Mouse (Mus musculus): Measurements from ENCODE around the gene Map3k12. TPM values are rescaled to one million over a fixed set of nuclear protein-coding genes. Genes with fewer than 3 reads are reported as not detected.

Map3k12 gene
- polyA plus RNA-seq, 1 experiment from 2014 or later, result 16.4 TPM

- WGBS, result 6% methylated on average over 3 of the region's 3 CpGs
These were observed 8.1 kb upstream of the Map3k12 start, which contains the start of gene Npff for GRCm38 (mm10) chr15:102524892-102525485. Gene Npff, minus strand, starts transcription at chr15:102524942.

GRCm38 (mm10) chr15:102521480-102521879, 4.6 kb upstream of the Map3k12 start:
- H3K27ac ChIP-seq (ENCODE audit: low read depth, low read length), result no peak overlapping the region
- DNase-seq (ENCODE audit: low spot score, missing footprints) (peak; percentile 39), ATAC-seq (ENCODE audit: low FRiP score) (no peak)
- 70% methylated on average over 4 of the region's 4 CpGs for WGBS
- no peak overlapping the region for H3K9ac ChIP-seq (ENCODE audit: low read length)
- no peaks in the 10 kb centered on the region for H3K27me3 ChIP-seq (ENCODE audit: control insufficient read depth, insufficient read depth, low read length)
- no peak overlapping the region for H3K4me2 ChIP-seq
- H3K4me1 ChIP-seq (ENCODE audit: control insufficient read depth, insufficient read depth, low read length), result peaks cover 8% of the 10 kb centered on the region
- H3K4me3 ChIP-seq (ENCODE audit: low read depth, low read length), result no peak overlapping the region
- no peaks in the 10 kb centered on the region for H3K36me3 ChIP-seq (ENCODE audit: control insufficient read depth, insufficient read depth, low read length)
- no peaks in the 10 kb centered on the region for H3K9me3 ChIP-seq (ENCODE audit: control insufficient read depth, low read length)

More at GRCm38 (mm10) chr15:102524892-102525485, 8.1 kb upstream of the Map3k12 start, which contains the start of gene Npff:
- Histone ChIP-seq H3K4me1 (ENCODE audit: control insufficient read depth, insufficient read depth, low read length) (no peaks in the 10 kb centered on the region), H3K36me3 (ENCODE audit: control insufficient read depth, insufficient read depth, low read length) (peaks cover 3% of the 10 kb centered on the region; the same call in 1 of the 2 replicates), H3K9ac (ENCODE audit: low read length) (no peak within 1 kb of the TSS), H3K9me3 (ENCODE audit: control insufficient read depth, low read length) (no peaks in the 10 kb centered on the region), H3K27ac (ENCODE audit: low read depth, low read length) (no peak within 1 kb of the TSS), H3K4me3 (ENCODE audit: low read depth, low read length) (no peak within 1 kb of the TSS), H3K27me3 (ENCODE audit: control insufficient read depth, insufficient read depth, low read length) (no peaks in the 10 kb centered on the region), H3K4me2 (no peak within 1 kb of the TSS)
- ATAC-seq (ENCODE audit: low FRiP score) (peak; percentile 54; the same call in 1 of the 2 replicates), DNase-seq (ENCODE audit: low spot score, missing footprints) (peak; percentile 98)

- H3K4me2 ChIP-seq, result no peak overlapping the region
- no peaks in the 10 kb centered on the region for H3K9me3 ChIP-seq (ENCODE audit: control insufficient read depth, low read length)
- peaks cover 15% of the 10 kb centered on the region for H3K4me1 ChIP-seq (ENCODE audit: control insufficient read depth, insufficient read depth, low read length)
- WGBS, result 86% methylated on average over 4 of the region's 4 CpGs
- H3K9ac ChIP-seq (ENCODE audit: low read length), result no peak overlapping the region
- no peaks in the 10 kb centered on the region for H3K27me3 ChIP-seq (ENCODE audit: control insufficient read depth, insufficient read depth, low read length)
- ATAC-seq (ENCODE audit: low FRiP score), result no peak
- no peak overlapping the region for H3K27ac ChIP-seq (ENCODE audit: low read depth, low read length)
- no peak for DNase-seq (ENCODE audit: low spot score, missing footprints)
- H3K36me3 ChIP-seq (ENCODE audit: control insufficient read depth, insufficient read depth, low read length), result no peaks in the 10 kb centered on the region
- no peak overlapping the region for H3K4me3 ChIP-seq (ENCODE audit: low read depth, low read length)
These were observed 3.6 kb upstream of the Map3k12 start for GRCm38 (mm10) chr15:102520416-102520815.

GRCm38 (mm10) chr15:102519211-102520141, 2.6 kb upstream of the Map3k12 start:
- ATAC-seq (ENCODE audit: low FRiP score) (no peak), DNase-seq (ENCODE audit: low spot score, missing footprints) (peak; percentile 53)
- Histone ChIP-seq H3K4me3 (ENCODE audit: low read depth, low read length) (peak overlapping the region; percentile 65), H3K4me2 (peak overlapping the region; percentile 92), H3K27me3 (ENCODE audit: control insufficient read depth, insufficient read depth, low read length) (no peaks in the 10 kb centered on the region), H3K27ac (ENCODE audit: low read depth, low read length) (peak overlapping the region; percentile 97; the same call in 1 of the 2 replicates), H3K9me3 (ENCODE audit: control insufficient read depth, low read length) (no peaks in the 10 kb centered on the region), H3K4me1 (ENCODE audit: control insufficient read depth, insufficient read depth, low read length) (peaks cover 15% of the 10 kb centered on the region), H3K36me3 (ENCODE audit: control insufficient read depth, insufficient read depth, low read length) (no peaks in the 10 kb centered on the region), H3K9ac (ENCODE audit: low read length) (peak overlapping the region; percentile 89)
- 77% methylated on average over 17 of the region's 17 CpGs for WGBS

- Histone ChIP-seq H3K9me3 (ENCODE audit: control insufficient read depth, low read length) (no peaks in the 10 kb centered on the region), H3K27me3 (ENCODE audit: control insufficient read depth, insufficient read depth, low read length) (no peaks in the 10 kb centered on the region), H3K4me1 (ENCODE audit: control insufficient read depth, insufficient read depth, low read length) (peaks cover 15% of the 10 kb centered on the region), H3K4me3 (ENCODE audit: low read depth, low read length) (peak overlapping the region; percentile 65), H3K9ac (ENCODE audit: low read length) (peak overlapping the region; percentile 89), H3K27ac (ENCODE audit: low read depth, low read length) (peak overlapping the region; percentile 97; the same call in 1 of the 2 replicates), H3K36me3 (ENCODE audit: control insufficient read depth, insufficient read depth, low read length) (no peaks in the 10 kb centered on the region), H3K4me2 (peak overlapping the region; percentile 92)
- DNase-seq (ENCODE audit: low spot score, missing footprints), result no peak
- WGBS, result 23% methylated on average over 9 of the region's 9 CpGs
- no peak for ATAC-seq (ENCODE audit: low FRiP score)
These were observed 2.0 kb upstream of the Map3k12 start for GRCm38 (mm10) chr15:102518859-102519201.

- Histone ChIP-seq H3K27ac (ENCODE audit: low read depth, low read length) (peak within 1 kb of the TSS; percentile 97), H3K4me1 (ENCODE audit: control insufficient read depth, insufficient read depth, low read length) (peaks cover 15% of the 10 kb centered on the region), H3K27me3 (ENCODE audit: control insufficient read depth, insufficient read depth, low read length) (no peaks in the 10 kb centered on the region), H3K9me3 (ENCODE audit: control insufficient read depth, low read length) (no peaks in the 10 kb centered on the region), H3K9ac (ENCODE audit: low read length) (peak within 1 kb of the TSS; percentile 89), H3K4me3 (ENCODE audit: low read depth, low read length) (peak within 1 kb of the TSS; percentile 65), H3K4me2 (peak within 1 kb of the TSS; percentile 92), H3K36me3 (ENCODE audit: control insufficient read depth, insufficient read depth, low read length) (no peaks in the 10 kb centered on the region)
- DNase-seq (ENCODE audit: low spot score, missing footprints), result peak; percentile 100
- peak; percentile 91 for ATAC-seq (ENCODE audit: low FRiP score)
- 0% methylated on average over 60 of the region's 60 CpGs for WGBS
These were observed 1.4 kb upstream of the Map3k12 start, which contains the start of gene Tarbp2 for GRCm38 (mm10) chr15:102517976-102518858. Gene Tarbp2, plus strand, starts transcription at chr15:102518192.

- Histone ChIP-seq H3K9ac (ENCODE audit: low read length) (peak overlapping the region; percentile 86; the same call in 1 of the 2 replicates), H3K9me3 (ENCODE audit: control insufficient read depth, low read length) (no peaks in the 10 kb centered on the region), H3K4me3 (ENCODE audit: low read depth, low read length) (peak overlapping the region; percentile 65), H3K27me3 (ENCODE audit: control insufficient read depth, insufficient read depth, low read length) (no peaks in the 10 kb centered on the region), H3K27ac (ENCODE audit: low read depth, low read length) (peak overlapping the region; percentile 78), H3K4me2 (peak overlapping the region; percentile 92), H3K36me3 (ENCODE audit: control insufficient read depth, insufficient read depth, low read length) (no peaks in the 10 kb centered on the region), H3K4me1 (ENCODE audit: control insufficient read depth, insufficient read depth, low read length) (peaks cover 18% of the 10 kb centered on the region)
- ATAC-seq (ENCODE audit: low FRiP score) (no peak), DNase-seq (ENCODE audit: low spot score, missing footprints) (no peak)
- under 1% methylated on average over 10 of the region's 10 CpGs for WGBS
These were observed 739 bp upstream of the Map3k12 start for GRCm38 (mm10) chr15:102517631-102517975.

- H3K4me1 ChIP-seq (ENCODE audit: control insufficient read depth, insufficient read depth, low read length), result peaks cover 31% of the 10 kb centered on the region
- no peaks in the 10 kb centered on the region for H3K9me3 ChIP-seq (ENCODE audit: control insufficient read depth, low read length)
- H3K27ac ChIP-seq (ENCODE audit: low read depth, low read length), result peak overlapping the region; percentile 78
- DNase-seq (ENCODE audit: low spot score, missing footprints), result no peak
- no peaks in the 10 kb centered on the region for H3K36me3 ChIP-seq (ENCODE audit: control insufficient read depth, insufficient read depth, low read length)
- H3K9ac ChIP-seq (ENCODE audit: low read length), result peak overlapping the region; percentile 86
- 2% methylated on average over 12 of the region's 12 CpGs for WGBS
- H3K4me3 ChIP-seq (ENCODE audit: low read depth, low read length), result peak overlapping the region; percentile 65
- no peaks in the 10 kb centered on the region for H3K27me3 ChIP-seq (ENCODE audit: control insufficient read depth, insufficient read depth, low read length)
- no peak for ATAC-seq (ENCODE audit: low FRiP score)
- H3K4me2 ChIP-seq, result peak overlapping the region; percentile 92
These were observed 571 bp downstream of the Map3k12 start for GRCm38 (mm10) chr15:102516293-102516692.
